Mouse (Mus musculus): ENCODE measurements around the gene Mesp1.

- TF ChIP-seq FLI1 (IDR thresholded peaks at IDR 0.05; ENCODE audit: low read length): no peak
- no peak for TF ChIP-seq GATA1 (IDR thresholded peaks at IDR 0.05; ENCODE audit: borderline replicate concordance, low read length)
Measured at GRCm38 (mm10) chr7:79798606-79799005, 5.0 kb upstream of the Mesp1 start.
